Mouse (Mus musculus): ENCODE measurements around the gene Sun2.

Sun2 gene

GRCm38 (mm10) chr15:79684616-79685015 lies 57.7 kb downstream of the Sun2 start:
- no peak for DNase-seq

GRCm38 (mm10) chr15:79683707-79684465 lies 58.5 kb downstream of the Sun2 start:
- no peak for DNase-seq

- DNase-seq, result peak in 1 of 2 experiments; percentile 57
Measured at GRCm38 (mm10) chr15:79683146-79683545, 59.2 kb downstream of the Sun2 start.

GRCm38 (mm10) chr15:79681973-79682372 lies 60.4 kb downstream of the Sun2 start:
- peak; percentile 35 to 59 for DNase-seq

GRCm38 (mm10) chr15:79677936-79678335 lies 64.4 kb downstream of the Sun2 start:
- DNase-seq, result no peak

Data from kidney, postnatal 25 days (tissue).